Mouse (Mus musculus) liver, adult (tissue): ENCODE data around the gene Cacna2d1.
A peak's percentile ranks its signal among the peaks of the same experiment; 100 is the strongest.

Experiments used
- GATA4 ChIP-seq: IDR thresholded peaks from 2 replicates; pipeline ENCODE4 v1.6.1; 2014; ENCODE audit warnings: mild to moderate bottlenecking, low read length; ENCODE audit not compliant: insufficient replicate concordance

Cacna2d1 gene

DNA sequence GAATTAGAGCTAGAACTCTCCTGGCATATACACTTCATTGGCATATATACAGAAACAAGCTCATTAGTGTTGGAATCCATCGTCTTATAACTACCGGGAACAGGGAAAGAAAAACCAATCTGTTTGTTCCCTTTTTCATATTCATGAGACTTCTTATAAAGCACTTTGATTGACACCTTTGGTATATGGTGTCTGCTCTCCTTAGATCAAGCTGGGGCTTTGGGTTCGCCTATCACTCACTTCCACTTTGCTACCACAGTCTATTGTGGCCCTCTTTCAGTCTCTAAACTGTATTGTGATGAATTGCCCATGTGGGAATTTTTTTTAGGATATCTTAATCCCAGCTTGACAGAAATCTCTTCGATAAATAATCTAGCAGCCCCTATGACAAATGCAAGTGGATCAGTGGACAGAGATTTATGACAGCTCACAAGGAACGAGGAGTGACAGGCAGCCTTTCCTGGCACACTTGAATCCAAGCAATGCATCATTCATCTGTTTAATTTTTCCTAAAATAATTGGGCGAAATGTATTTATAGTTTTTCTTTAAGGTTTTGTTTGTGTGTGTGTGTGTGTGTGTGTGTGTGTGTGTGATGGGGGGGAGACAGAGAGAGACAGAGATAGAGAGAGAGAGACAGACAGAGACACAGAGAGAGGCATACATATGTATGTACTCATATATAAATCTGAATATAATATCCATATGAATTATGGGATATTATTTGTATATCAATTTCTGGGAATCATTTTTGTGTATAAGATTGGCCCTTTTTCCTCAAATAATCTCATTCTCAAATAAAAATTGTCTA is 200.0 kb downstream of the Cacna2d1 start:
- TF ChIP-seq GATA4: no peak

- no peak for TF ChIP-seq GATA4
These were observed 201.5 kb downstream of the Cacna2d1 start for GRCm38 (mm10) chr5:16135986-16136385.

DNA sequence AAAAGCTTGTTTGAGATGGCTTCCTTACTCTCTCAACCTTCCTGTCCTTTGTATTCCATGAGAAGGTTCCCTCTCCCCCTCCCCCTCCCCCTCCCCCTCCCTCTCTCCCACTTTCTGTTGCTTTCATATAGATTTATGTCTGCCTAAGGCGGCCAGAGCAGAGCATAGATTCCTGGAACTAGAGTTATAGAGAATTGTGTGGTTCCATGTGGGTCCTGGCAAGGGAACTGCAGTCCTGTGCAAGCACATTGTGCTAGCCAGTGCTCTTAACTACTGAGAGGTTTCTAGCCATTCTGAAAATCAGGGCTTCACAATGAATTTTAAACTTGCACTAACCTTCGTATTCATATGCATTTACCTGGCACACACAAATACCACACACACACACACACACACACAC is 202.3 kb downstream of the Cacna2d1 start:
- TF ChIP-seq GATA4: no peak

DNA sequence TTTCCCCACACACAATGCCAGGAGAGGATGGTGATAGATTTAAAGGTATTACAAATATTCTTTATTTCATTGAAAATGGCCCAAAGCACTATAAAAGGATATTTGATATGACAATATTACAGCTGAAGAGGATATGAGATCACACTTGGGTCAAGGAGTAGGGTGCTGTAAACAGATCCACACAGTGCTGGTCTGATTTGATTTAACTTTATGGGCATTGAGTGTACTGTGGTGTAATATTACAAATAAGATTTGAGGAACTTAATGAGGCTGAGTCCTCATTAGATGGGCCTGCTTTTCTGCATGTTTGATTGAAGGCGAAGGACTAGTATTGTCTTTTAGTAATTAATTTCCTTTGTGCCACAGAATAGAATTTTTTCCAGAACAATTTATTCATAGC is 212.1 kb downstream of the Cacna2d1 start:
- TF ChIP-seq GATA4: no peak

GRCm38 (mm10) chr5:16155375-16156284 is 221.1 kb downstream of the Cacna2d1 start:
- TF ChIP-seq GATA4: no peak

- TF ChIP-seq GATA4: no peak
These were observed 228.8 kb downstream of the Cacna2d1 start for GRCm38 (mm10) chr5:16163270-16163669.

- TF ChIP-seq GATA4: no peak
These were observed 231.8 kb downstream of the Cacna2d1 start for GRCm38 (mm10) chr5:16166117-16166867.

DNA sequence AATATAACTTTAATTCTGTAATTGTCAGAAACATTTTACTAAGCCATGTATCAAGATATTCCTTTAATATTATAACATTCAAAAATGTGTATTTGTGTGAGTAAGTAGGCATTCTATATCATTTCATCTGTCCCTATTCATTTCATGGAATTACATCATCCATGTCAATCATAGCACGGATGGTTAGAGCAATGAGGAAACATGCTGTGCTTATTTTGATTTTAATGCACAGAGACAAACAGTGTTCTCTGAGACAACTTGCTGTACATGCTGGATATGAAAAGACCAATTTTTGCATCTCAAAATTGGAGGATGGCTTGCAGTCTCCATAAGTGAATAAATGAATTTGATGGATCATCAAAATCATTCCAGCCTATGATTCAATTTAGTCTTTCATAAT is 232.4 kb downstream of the Cacna2d1 start:
- no peak for TF ChIP-seq GATA4

DNA sequence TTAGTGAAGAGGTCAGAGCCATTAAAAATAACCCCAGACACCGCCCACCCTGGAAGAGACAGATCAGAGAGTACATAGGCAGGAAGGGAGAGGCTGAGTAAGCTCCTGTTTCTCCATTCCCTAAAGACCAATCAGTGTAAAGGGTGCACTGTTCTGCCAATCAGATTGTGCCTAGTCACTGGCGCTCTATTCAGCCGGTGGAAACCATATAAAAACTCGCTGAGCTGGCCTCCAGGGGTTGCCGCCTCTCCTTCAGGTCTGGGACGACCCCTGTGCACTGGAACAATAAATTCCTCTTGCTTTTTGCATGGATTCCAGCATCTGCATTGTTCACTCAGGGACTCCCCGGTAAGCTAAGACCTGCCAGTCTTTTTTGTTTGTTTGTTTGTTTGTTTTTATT is 246.6 kb downstream of the Cacna2d1 start:
- TF ChIP-seq GATA4: no peak

DNA sequence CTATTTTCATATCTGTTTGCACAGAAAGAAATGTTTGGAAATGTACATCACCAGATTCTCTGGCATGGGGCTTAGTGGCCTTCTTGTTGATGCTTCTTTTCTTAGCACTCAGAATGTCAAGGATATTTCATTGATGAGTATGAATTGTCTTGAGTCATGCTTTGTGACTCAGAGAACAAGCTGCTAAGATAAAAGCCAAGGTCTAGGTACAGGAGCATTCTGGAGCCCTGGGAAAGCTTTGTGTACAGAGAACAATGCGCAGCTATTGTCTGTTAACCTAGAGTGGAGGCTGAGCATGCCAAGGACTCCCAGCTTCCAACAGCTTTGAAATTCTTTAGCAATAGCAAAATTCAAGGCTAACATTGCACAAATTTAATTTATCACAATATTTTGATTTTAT is 249.6 kb downstream of the Cacna2d1 start:
- no peak for TF ChIP-seq GATA4

DNA sequence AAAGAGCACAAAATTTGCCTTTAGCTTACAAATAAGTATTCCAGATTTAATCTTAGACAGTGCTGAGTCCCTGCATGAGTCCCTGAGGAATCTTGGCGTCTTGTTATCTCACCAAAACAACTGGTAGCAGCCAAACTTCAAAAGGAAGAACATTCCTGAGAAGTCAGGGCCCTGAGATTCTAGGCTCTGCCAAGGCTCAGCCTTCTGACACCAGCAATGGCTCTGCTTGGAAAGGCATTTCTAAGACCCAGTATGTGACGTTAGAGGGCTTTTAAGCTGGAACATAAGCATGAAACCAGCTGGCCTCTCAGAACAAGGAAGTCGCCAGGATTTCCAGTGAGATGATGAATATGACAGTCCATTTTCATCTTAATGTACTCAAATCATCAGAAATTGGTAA is 253.4 kb downstream of the Cacna2d1 start:
- TF ChIP-seq GATA4: peak; percentile 62; the same call in 1 of the 2 replicates

GRCm38 (mm10) chr5:16189878-16190277 is 255.4 kb downstream of the Cacna2d1 start:
- TF ChIP-seq GATA4: no peak

GRCm38 (mm10) chr5:16191165-16191564 is 256.7 kb downstream of the Cacna2d1 start:
- TF ChIP-seq GATA4: no peak

DNA sequence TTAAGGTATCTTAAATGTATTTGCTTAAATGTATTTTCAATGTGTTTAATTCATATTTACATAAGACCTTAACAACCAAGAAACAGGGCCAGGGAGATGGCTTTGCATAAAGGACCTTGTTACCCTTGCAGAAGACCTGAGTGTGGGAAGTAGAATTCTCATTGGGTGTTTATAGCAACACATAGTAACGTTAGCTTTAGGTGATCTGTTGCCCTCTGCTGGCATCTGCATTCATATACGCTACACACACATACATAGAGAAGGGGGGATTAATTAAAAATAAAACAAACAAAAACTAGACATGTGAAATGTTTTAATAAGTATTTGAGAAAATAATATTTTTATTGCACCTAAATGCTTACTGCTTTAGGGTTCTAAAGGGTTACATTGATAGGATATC is 265.3 kb downstream of the Cacna2d1 start:
- no peak for TF ChIP-seq GATA4

DNA sequence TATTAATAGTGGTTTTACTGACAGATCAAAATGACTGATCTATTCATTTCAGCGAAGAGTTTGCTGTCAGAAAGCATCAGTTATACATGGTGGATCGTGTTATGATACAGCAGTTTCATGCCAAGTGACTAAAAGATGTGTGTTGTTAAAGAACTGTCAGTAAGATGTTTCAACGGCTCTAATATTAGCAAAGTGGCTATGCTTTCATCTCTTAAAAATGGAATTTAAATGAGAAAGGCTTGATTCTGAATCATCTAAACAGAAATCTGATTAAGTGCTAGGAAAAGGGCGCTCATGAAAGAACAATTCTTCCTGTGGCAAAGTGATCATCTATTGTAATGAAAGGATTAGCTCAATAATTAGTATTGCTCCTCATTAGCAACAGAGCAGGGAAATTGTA is 287.5 kb downstream of the Cacna2d1 start:
- no peak for TF ChIP-seq GATA4

GRCm38 (mm10) chr5:16225359-16225758 is 290.9 kb downstream of the Cacna2d1 start:
- TF ChIP-seq GATA4: no peak

- no peak for TF ChIP-seq GATA4
These were observed 294.9 kb downstream of the Cacna2d1 start for GRCm38 (mm10) chr5:16229384-16229783.
